Mouse (Mus musculus) midbrain, postnatal 0 days (tissue): ENCODE measurements around the gene Hbq1b. TPM values are rescaled to one million over a fixed set of nuclear protein-coding genes. Genes with fewer than 3 reads are reported as not detected.
"Not testable (repeated sequence)": the region's sequence is repeated elsewhere in the genome, so short reads cannot be mapped to it uniquely, and the experiment has no call there.

ENCODE experiments used
- ATAC-seq: fragments of 200-750 bp; cut with Nextera tagmentation; 2 replicates; pipeline ENCODE4 v1.8.0; 2017; ENCODE audit warnings: moderate number of reproducible peaks, mild to moderate bottlenecking, moderate TSS enrichment, moderate library complexity; ENCODE audit not compliant: low FRiP score
- DNase-seq: peaks from one replicate; pipeline ENCODE4 v3.0.0-alpha.2; 2015; ENCODE audit warnings: low spot score
- H3K27ac ChIP-seq: fragments of 300-500 bp; sonication (generic); 2 replicates; pipeline ENCODE4 v1.5.1; 2014; ENCODE audit warnings: low read depth, mild to moderate bottlenecking, low read length, mixed read lengths
- H3K27me3 ChIP-seq: fragments of 300-500 bp; sonication (generic); 2 replicates; pipeline ENCODE4 v1.6.1; 2014; ENCODE audit warnings: low read length, control low read depth, mixed read lengths; ENCODE audit not compliant: insufficient read depth
- H3K36me3 ChIP-seq: fragments of 300-500 bp; sonication (generic); 2 replicates; pipeline ENCODE4 v1.6.1; 2014; ENCODE audit warnings: low read length, control low read depth, mixed read lengths; ENCODE audit not compliant: insufficient read depth
- H3K4me1 ChIP-seq: fragments of 300-500 bp; sonication (generic); 2 replicates; pipeline ENCODE4 v1.6.1; 2014; ENCODE audit warnings: mild to moderate bottlenecking, control low read depth, antibody characterized with exemption, low read length, mixed read lengths; ENCODE audit not compliant: insufficient read depth
- H3K4me2 ChIP-seq: fragments of 300-500 bp; sonication (generic); 2 replicates; pipeline ENCODE4 v1.6.1; 2014; ENCODE audit warnings: low read depth, mild to moderate bottlenecking, low read length, mixed read lengths; ENCODE audit not compliant: poor library complexity, severe bottlenecking
- H3K4me3 ChIP-seq: fragments of 300-500 bp; sonication (generic); 2 replicates; pipeline ENCODE4 v1.5.1; 2014; ENCODE audit warnings: low read depth, mild to moderate bottlenecking, low read length, moderate library complexity
- H3K9ac ChIP-seq: fragments of 300-500 bp; sonication (generic); replicated peaks from 2 replicates; pipeline ENCODE4 v1.6.1; 2014; ENCODE audit warnings: mild to moderate bottlenecking, low read length, moderate library complexity, mixed read lengths; ENCODE audit not compliant: poor library complexity, severe bottlenecking
- H3K9me3 ChIP-seq: fragments of 300-500 bp; sonication (generic); 2 replicates; pipeline ENCODE4 v1.6.1; 2016; ENCODE audit warnings: low read length, control low read depth
- CTCF ChIP-seq: IDR thresholded peaks from 2 replicates; pipeline ENCODE4 v1.5.1; 2016; ENCODE audit warnings: antibody characterized with exemption, mild to moderate bottlenecking
- WGBS: fragments of 180-500 bp; shearing (Covaris S2); extraction: QIAGEN DNeasy Blood & Tissue Kit; methylation state at CpG from one replicate; pipeline ENCODE4 v1.1.7; 2014; 5-methylcytosine and 5-hydroxymethylcytosine counted together
- polyA plus RNA-seq: library from polyadenylated mRNA; unstranded; fragments of >200 nt; fragmentation: Nextera tagmentation; extraction: Ambion mirVana; gene quantifications from 2 replicates; pipeline ENCODE4 v1.2.1, GENCODE M21; 2015
- total RNA-seq: library from RNA; depleted of rRNA; stranded (reverse); fragments of >200 nt; gene quantifications from 2 replicates; pipeline ENCODE4 v1.2.3, GENCODE M21; 2014; rRNA removed

The Hbq1b gene
- 1.7 and 5.9 TPM in 2 replicates for total RNA-seq
- 1.9 and 3.1 TPM in 2 replicates for polyA plus RNA-seq

DNA sequence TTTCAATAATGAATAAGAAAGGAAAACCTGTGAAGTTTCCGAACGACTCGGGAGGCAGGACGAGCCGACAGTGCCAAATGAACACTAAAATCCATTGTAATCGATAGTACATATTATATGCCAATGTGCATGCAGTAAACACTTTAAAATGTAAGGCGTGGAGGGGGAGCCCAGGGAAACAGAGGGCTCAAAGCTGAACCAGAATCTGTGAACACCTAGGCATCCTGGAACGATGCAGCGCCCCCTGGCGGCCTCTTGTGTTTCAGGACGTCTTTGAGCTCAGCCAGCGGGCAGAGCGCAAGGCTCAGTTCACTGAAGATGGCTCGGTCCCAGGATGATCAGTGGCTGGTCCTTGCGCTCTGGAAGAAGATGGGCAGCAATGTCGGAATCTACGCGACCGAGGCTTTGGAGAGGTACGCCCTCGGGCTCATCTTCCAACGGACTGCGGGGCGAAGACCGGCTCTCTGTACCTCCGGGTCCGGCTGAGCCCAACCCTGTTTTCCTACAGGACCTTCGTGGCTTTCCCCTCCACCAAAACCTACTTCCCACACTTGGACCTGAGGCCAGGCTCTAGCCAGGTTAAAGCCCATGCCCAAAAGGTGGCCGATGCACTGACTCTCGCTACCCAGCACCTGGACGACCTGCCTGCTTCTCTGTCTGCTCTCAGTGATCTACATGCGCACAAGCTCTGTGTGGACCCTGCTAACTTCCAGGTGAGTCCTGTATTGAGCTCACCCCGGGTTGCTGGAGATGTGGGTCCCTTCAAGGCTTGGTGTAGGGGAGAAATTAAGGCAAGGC is at the start of gene Hbq1b:
Gene Hbq1b (plus strand): TSS at position 271 of the 798 bp plus-strand sequence.
- DNase-seq (peak; percentile 63), ATAC-seq (peak; percentile 69)
- 20% methylated on average over 30 of the region's 33 CpGs for WGBS
- H3K9ac ChIP-seq = 0 out of 2 replicates have a peak within 1 kb of the TSS, but pooled peaks have one; percentile 19
- TF ChIP-seq CTCF = peak; percentile 83
- peak within 1 kb of the TSS; percentile 27 for H3K4me3 ChIP-seq
- not testable (repeated sequence) for H3K9me3 ChIP-seq, H3K36me3 ChIP-seq, H3K27ac ChIP-seq, H3K4me1 ChIP-seq, H3K27me3 ChIP-seq
- H3K4me2 ChIP-seq = peak within 1 kb of the TSS; percentile 42

DNA sequence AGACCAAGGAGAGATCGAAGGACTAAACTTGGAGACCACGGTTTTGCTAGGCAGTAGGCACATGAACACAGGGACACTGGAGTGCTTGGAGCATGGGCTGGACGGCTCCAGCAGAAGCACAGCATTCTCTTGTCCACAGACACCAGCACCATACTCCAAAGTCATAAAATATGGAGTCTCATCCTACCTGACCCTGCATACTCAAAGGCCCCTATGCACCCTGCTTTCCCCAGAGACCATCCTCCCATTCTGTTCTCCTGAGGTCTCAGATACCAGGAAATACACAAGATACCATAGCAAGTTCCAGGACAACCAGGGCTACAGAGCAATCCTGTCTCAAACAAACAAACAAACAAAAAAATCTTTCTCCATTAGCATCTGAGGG is 49.4 kb upstream of the Hbq1b start:
- Histone ChIP-seq H3K27me3 (no peaks in the 10 kb centered on the region), H3K9ac (no peak overlapping the region), H3K36me3 (peaks cover 40% of the 10 kb centered on the region), H3K27ac (no peak overlapping the region), H3K4me2 (no peak overlapping the region), H3K9me3 (no peaks in the 10 kb centered on the region), H3K4me1 (0 out of 2 replicates have a peak, but pooled peaks cover 5% of the 10 kb centered on the region), H3K4me3 (no peak overlapping the region)
- no peak for DNase-seq
- no peak for TF ChIP-seq CTCF
- no peak for ATAC-seq
- WGBS = 86% methylated on average over 3 of the region's 3 CpGs

GRCm38 (mm10) chr11:32238093-32238860 is 48.5 kb upstream of the Hbq1b start:
- Histone ChIP-seq H3K36me3 (peaks cover 42% of the 10 kb centered on the region), H3K9me3 (no peaks in the 10 kb centered on the region), H3K4me2 (no peak overlapping the region), H3K27ac (no peak overlapping the region), H3K4me3 (no peak overlapping the region), H3K27me3 (no peaks in the 10 kb centered on the region), H3K9ac (no peak overlapping the region), H3K4me1 (0 out of 2 replicates have a peak, but pooled peaks cover 5% of the 10 kb centered on the region)
- whole genome bisulfite sequencing = 67% methylated on average over 5 of the region's 5 CpGs
- 0 out of 2 replicates have a peak, but pooled peaks have one; percentile 27 for ATAC-seq
- peak; percentile 72 for DNase-seq
- TF ChIP-seq CTCF = peak; percentile 93

GRCm38 (mm10) chr11:32241391-32241790 is 45.4 kb upstream of the Hbq1b start:
- Histone ChIP-seq H3K27me3 (no peaks in the 10 kb centered on the region), H3K27ac (no peak overlapping the region), H3K4me3 (no peak overlapping the region), H3K9me3 (no peaks in the 10 kb centered on the region), H3K9ac (no peak overlapping the region), H3K36me3 (peaks cover 39% of the 10 kb centered on the region), H3K4me2 (no peak overlapping the region), H3K4me1 (0 out of 2 replicates have a peak, but pooled peaks cover 3% of the 10 kb centered on the region)
- ATAC-seq (no peak), DNase-seq (no peak)
- no peak for TF ChIP-seq CTCF

- H3K27ac ChIP-seq = no peak overlapping the region
- no peaks in the 10 kb centered on the region for H3K9me3 ChIP-seq
- H3K9ac ChIP-seq = no peak overlapping the region
- H3K4me1 ChIP-seq = no peaks in the 10 kb centered on the region
- H3K27me3 ChIP-seq = no peaks in the 10 kb centered on the region
- peaks cover 44% of the 10 kb centered on the region for H3K36me3 ChIP-seq
- no peak for ATAC-seq
- no peak for TF ChIP-seq CTCF
- 67% methylated on average over 3 of the region's 3 CpGs for WGBS
- H3K4me3 ChIP-seq = no peak overlapping the region
- no peak for DNase-seq
- no peak overlapping the region for H3K4me2 ChIP-seq
These were observed 44.6 kb upstream of the Hbq1b start for GRCm38 (mm10) chr11:32242209-32242608.
